Mouse (Mus musculus) adrenal gland, adult 2 months (tissue): Measurements from ENCODE around the gene Faxc. TPM values are rescaled to one million over a fixed set of nuclear protein-coding genes. Genes with fewer than 3 reads are reported as not detected.

Source experiments
- DNase-seq: peaks from one replicate; pipeline ENCODE4 v3.0.0; 2021
- long read RNA-seq: library from polyadenylated mRNA; stranded (forward); transcript quantifications from one replicate; pipeline ENCODE4 v2.0.0, GENCODE M21; 2021
- polyA plus RNA-seq: library from polyadenylated mRNA; depleted of rRNA; stranded (reverse); fragments of >200 nt; gene quantifications from 2 replicates; pipeline ENCODE4 v1.2.3, GENCODE M21; 2012; rRNA removed
- total RNA-seq, 2 experiments: library from RNA; stranded (reverse); gene quantifications; 2 replicates each; pipeline ENCODE4 v1.2.3; 2021

The Faxc gene
- total RNA-seq (1 to 10 TPM; 3.2 to 5.8 TPM), polyA plus RNA-seq (1.0 and 1.2 TPM in 2 replicates)
- long read RNA-seq, partial matches to known transcripts: 0 of 2 reads
- long read RNA-seq, other reads (novel, unspliced or antisense): 2 of 2 reads

- peak; percentile 79 for DNase-seq
Measured at GRCm38 (mm10) chr4:21930971-21931771, at the start of gene Faxc. Gene Faxc, plus strand, starts transcription at chr4:21931329.

- DNase-seq: no peak
Measured at GRCm38 (mm10) chr4:21882806-21883205, 48.3 kb upstream of the Faxc start.

- no peak for DNase-seq
Measured at GRCm38 (mm10) chr4:21885831-21886230, 45.3 kb upstream of the Faxc start.

- no peak for DNase-seq
Measured at GRCm38 (mm10) chr4:21931772-21932630, 872 bp downstream of the Faxc start.

GRCm38 (mm10) chr4:21935378-21935777 lies 4.2 kb downstream of the Faxc start:
- DNase-seq: no peak

- no peak for DNase-seq
Measured at GRCm38 (mm10) chr4:21936424-21936823, 5.3 kb downstream of the Faxc start.

- no peak for DNase-seq
Measured at GRCm38 (mm10) chr4:21937890-21938289, 6.8 kb downstream of the Faxc start.

- DNase-seq: no peak
Measured at GRCm38 (mm10) chr4:21944672-21945071, 13.5 kb downstream of the Faxc start.

- peak; percentile 17 for DNase-seq
Measured at GRCm38 (mm10) chr4:21951444-21951843, 20.3 kb downstream of the Faxc start.

- DNase-seq: no peak
Measured at GRCm38 (mm10) chr4:21952255-21952654, 21.1 kb downstream of the Faxc start.

- DNase-seq: peak; percentile 50
Measured at GRCm38 (mm10) chr4:21957570-21958321, 26.6 kb downstream of the Faxc start.

- no peak for DNase-seq
Measured at GRCm38 (mm10) chr4:21971949-21972348, 40.8 kb downstream of the Faxc start.

- DNase-seq: no peak
Measured at GRCm38 (mm10) chr4:21974126-21974525, 43.0 kb downstream of the Faxc start.

GRCm38 (mm10) chr4:21980471-21980870 lies 49.3 kb downstream of the Faxc start:
- DNase-seq: no peak

- DNase-seq: no peak
Measured at GRCm38 (mm10) chr4:21982449-21982848, 51.3 kb downstream of the Faxc start.

GRCm38 (mm10) chr4:21986857-21987256 lies 55.7 kb downstream of the Faxc start:
- DNase-seq: no peak

GRCm38 (mm10) chr4:21987460-21987859 lies 56.3 kb downstream of the Faxc start:
- no peak for DNase-seq

GRCm38 (mm10) chr4:21989571-21990091 lies 58.5 kb downstream of the Faxc start:
- no peak for DNase-seq

- DNase-seq: no peak
Measured at GRCm38 (mm10) chr4:21990580-21991235, 59.6 kb downstream of the Faxc start.

- DNase-seq: peak; percentile 11
Measured at GRCm38 (mm10) chr4:22017656-22018379, 86.7 kb downstream of the Faxc start.

- no peak for DNase-seq
Measured at GRCm38 (mm10) chr4:22018414-22018813, 87.3 kb downstream of the Faxc start.
